Mouse (Mus musculus): ENCODE measurements around the gene Taf4.

The Taf4 gene

GRCm38 (mm10) chr2:179937091-179937490 is 39.4 kb downstream of the Taf4 start:
- DNase-seq (ENCODE audit: low spot score): no peak

- no peak for DNase-seq (ENCODE audit: low spot score)
Measured at GRCm38 (mm10) chr2:179934165-179934564, 42.3 kb downstream of the Taf4 start.

GRCm38 (mm10) chr2:179931741-179932140 is 44.7 kb downstream of the Taf4 start:
- no peak for DNase-seq (ENCODE audit: low spot score)

GRCm38 (mm10) chr2:179929166-179929565 is 47.3 kb downstream of the Taf4 start:
- DNase-seq (ENCODE audit: low spot score): no peak

GRCm38 (mm10) chr2:179924038-179924437 is 52.4 kb downstream of the Taf4 start:
- DNase-seq (ENCODE audit: low spot score): no peak

GRCm38 (mm10) chr2:179921021-179921653 is 55.3 kb downstream of the Taf4 start:
- DNase-seq (ENCODE audit: low spot score): no peak

- DNase-seq (ENCODE audit: low spot score): peak; percentile 53
Measured at GRCm38 (mm10) chr2:179920042-179920441, 56.4 kb downstream of the Taf4 start.

GRCm38 (mm10) chr2:179916877-179917673 is 59.4 kb downstream of the Taf4 start:
- DNase-seq (ENCODE audit: low spot score): peak; percentile 80

- DNase-seq (ENCODE audit: low spot score): no peak
Measured at GRCm38 (mm10) chr2:179914246-179914645, 62.2 kb downstream of the Taf4 start.

- DNase-seq (ENCODE audit: low spot score): no peak
Measured at GRCm38 (mm10) chr2:179913349-179913748, 63.1 kb downstream of the Taf4 start.

- DNase-seq (ENCODE audit: low spot score): no peak
Measured at GRCm38 (mm10) chr2:179912911-179913310, 63.5 kb downstream of the Taf4 start.

GRCm38 (mm10) chr2:179896949-179897348 is 79.5 kb downstream of the Taf4 start:
- no peak for DNase-seq (ENCODE audit: low spot score)

GRCm38 (mm10) chr2:179891048-179891447 is 85.4 kb downstream of the Taf4 start:
- DNase-seq (ENCODE audit: low spot score): no peak

GRCm38 (mm10) chr2:179884561-179884960 is 91.9 kb downstream of the Taf4 start:
- no peak for DNase-seq (ENCODE audit: low spot score)

- peak; percentile 19 for DNase-seq (ENCODE audit: low spot score)
Measured at GRCm38 (mm10) chr2:179877551-179878215, 98.8 kb downstream of the Taf4 start.

GRCm38 (mm10) chr2:179875147-179875546 is 101.3 kb downstream of the Taf4 start:
- peak; percentile 68 for DNase-seq (ENCODE audit: low spot score)

GRCm38 (mm10) chr2:179873315-179873714 is 103.1 kb downstream of the Taf4 start:
- no peak for DNase-seq (ENCODE audit: low spot score)

GRCm38 (mm10) chr2:179872724-179873123 is 103.7 kb downstream of the Taf4 start:
- DNase-seq (ENCODE audit: low spot score): peak; percentile 18

- DNase-seq (ENCODE audit: low spot score): no peak
Measured at GRCm38 (mm10) chr2:179869871-179870270, 106.6 kb downstream of the Taf4 start.

- no peak for DNase-seq (ENCODE audit: low spot score)
Measured at GRCm38 (mm10) chr2:179867669-179868068, 108.8 kb downstream of the Taf4 start.

- DNase-seq (ENCODE audit: low spot score): no peak
Measured at GRCm38 (mm10) chr2:179865097-179865496, 111.3 kb downstream of the Taf4 start.

GRCm38 (mm10) chr2:179863266-179863665 is 113.2 kb downstream of the Taf4 start:
- DNase-seq (ENCODE audit: low spot score): no peak

- DNase-seq (ENCODE audit: low spot score): no peak
Measured at GRCm38 (mm10) chr2:179862676-179863075, 113.8 kb downstream of the Taf4 start.
